Mouse (Mus musculus) heart, embryonic 14.5 days (tissue): ENCODE data around the gene Cxcl2. TPM values are rescaled to one million over a fixed set of nuclear protein-coding genes. Genes with fewer than 3 reads are reported as not detected.

ENCODE experiments used
- ATAC-seq: fragments of 200-750 bp; cut with Nextera tagmentation; 2 replicates; pipeline ENCODE4 v1.8.0; 2017; ENCODE audit warnings: low read depth, moderate TSS enrichment; ENCODE audit not compliant: insufficient number of reproducible peaks, insufficient read depth, low FRiP score
- H3K27ac ChIP-seq, 2 experiments: fragments of 200-500 bp in 1 of 2; fragments of 300-500 bp in 1 of 2; sonication (generic) in 1 of 2; replicated peaks in 1 of 2; 2 replicates each; pipeline ENCODE4 v1.5.1; 2012 to 2014; ENCODE audit warnings: low read depth in 2 of 2, low read length in 2 of 2, control low read depth in 1 of 2, mild to moderate bottlenecking in 1 of 2, mixed read lengths in 1 of 2; ENCODE audit not compliant: control insufficient read depth in 1 of 2, insufficient read depth in 1 of 2
- H3K27me3 ChIP-seq: fragments of 300-500 bp; sonication (generic); 2 replicates; pipeline ENCODE4 v1.6.1; 2014; ENCODE audit warnings: mild to moderate bottlenecking, low read length, control low read depth; ENCODE audit not compliant: control insufficient read depth, insufficient read depth
- H3K36me3 ChIP-seq: fragments of 300-500 bp; sonication (generic); 2 replicates; pipeline ENCODE4 v1.6.1; 2014; ENCODE audit warnings: mild to moderate bottlenecking, control low read depth, low read length, mixed read lengths; ENCODE audit not compliant: control insufficient read depth, insufficient read depth
- H3K4me1 ChIP-seq, 2 experiments: fragments of 200-500 bp in 1 of 2; fragments of 300-500 bp in 1 of 2; sonication (generic) in 1 of 2; 2 replicates each; pipeline ENCODE4 v1.6.1; 2012 to 2014; ENCODE audit warnings: low read length in 2 of 2, control low read depth in 1 of 2, mixed read lengths in 1 of 2; ENCODE audit not compliant: control insufficient read depth in 2 of 2, insufficient read depth in 2 of 2
- H3K4me2 ChIP-seq: fragments of 300-500 bp; sonication (generic); 2 replicates; pipeline ENCODE4 v1.6.1; 2014; ENCODE audit warnings: mild to moderate bottlenecking, low read length
- H3K4me3 ChIP-seq, 2 experiments: fragments of 200-500 bp in 1 of 2; fragments of 300-500 bp in 1 of 2; sonication (generic) in 1 of 2; 2 replicates each; pipeline ENCODE4 v1.5.1; 2012 to 2014; ENCODE audit warnings: low read length in 2 of 2, mild to moderate bottlenecking in 2 of 2, control low read depth in 1 of 2, low read depth in 1 of 2, moderate library complexity in 1 of 2; ENCODE audit not compliant: control insufficient read depth in 1 of 2, insufficient read depth in 1 of 2
- H3K9ac ChIP-seq: fragments of 300-500 bp; sonication (generic); 2 replicates; pipeline ENCODE4 v1.6.1; 2014; ENCODE audit warnings: mild to moderate bottlenecking, low read length
- H3K9me3 ChIP-seq: fragments of 300-500 bp; sonication (generic); 2 replicates; pipeline ENCODE4 v1.6.1; 2016; ENCODE audit warnings: low read length, control low read depth; ENCODE audit not compliant: control insufficient read depth
- WGBS: fragments of 180-500 bp; shearing (Covaris S2); extraction: QIAGEN DNeasy Blood & Tissue Kit; methylation state at CpG from one replicate; pipeline ENCODE4 v1.1.7; 2014; 5-methylcytosine and 5-hydroxymethylcytosine counted together
- polyA plus RNA-seq: library from polyadenylated mRNA; unstranded; fragments of >200 nt; fragmentation: Nextera tagmentation; extraction: Ambion mirVana; gene quantifications from 2 replicates; pipeline ENCODE4 v1.2.1, GENCODE M21; 2014

Cxcl2 gene
- polyA plus RNA-seq, 1 experiment from 2014 or later, result 0.20 TPM

- Histone ChIP-seq H3K36me3 (no peaks in the 10 kb centered on the region), H3K9ac (no peak overlapping the region), H3K4me1 (peaks cover 0 to 8% of the 10 kb centered on the region in 2 experiments; a peak in 3 of 4 replicates), H3K4me2 (no peak overlapping the region), H3K27ac (no peak overlapping the region), H3K4me3 (no peak overlapping the region), H3K9me3 (no peaks in the 10 kb centered on the region), H3K27me3 (no peaks in the 10 kb centered on the region)
- no peak for ATAC-seq
- WGBS, result 72% methylated on average over 7 of the region's 7 CpGs
These were observed 31.3 kb upstream of the Cxcl2 start for GRCm38 (mm10) chr5:90872377-90872776.

- ATAC-seq, result no peak
- peak overlapping the region; percentile 44 to 53; a peak in 2 of 4 replicates for H3K27ac ChIP-seq
These were observed 27.6 kb upstream of the Cxcl2 start for GRCm38 (mm10) chr5:90876045-90876444.

GRCm38 (mm10) chr5:90876471-90877172 is 27.0 kb upstream of the Cxcl2 start:
- no peaks in the 10 kb centered on the region for H3K9me3 ChIP-seq
- no peaks in the 10 kb centered on the region for H3K36me3 ChIP-seq
- no peak for ATAC-seq
- H3K27me3 ChIP-seq, result no peaks in the 10 kb centered on the region
- 65% methylated on average over 8 of the region's 8 CpGs for WGBS
- H3K4me1 ChIP-seq, result peaks cover 0 to 8% of the 10 kb centered on the region in 2 experiments; a peak in 3 of 4 replicates
- no peak overlapping the region for H3K4me2 ChIP-seq
- no peak overlapping the region for H3K9ac ChIP-seq
- H3K4me3 ChIP-seq, result no peak overlapping the region
- no peak overlapping the region; a peak in 2 of 4 replicates for H3K27ac ChIP-seq

More at GRCm38 (mm10) chr5:90876045-90876444, 27.6 kb upstream of the Cxcl2 start:
- H3K36me3 ChIP-seq, result no peaks in the 10 kb centered on the region
- H3K9me3 ChIP-seq, result no peaks in the 10 kb centered on the region
- H3K4me2 ChIP-seq, result no peak overlapping the region
- H3K4me1 ChIP-seq, result peaks cover 0 to 8% of the 10 kb centered on the region in 2 experiments; a peak in 3 of 4 replicates
- no peak overlapping the region for H3K4me3 ChIP-seq
- 19% methylated on average over 4 of the region's 4 CpGs for whole genome bisulfite sequencing
- H3K9ac ChIP-seq, result no peak overlapping the region
- H3K27me3 ChIP-seq, result no peaks in the 10 kb centered on the region

- no peak overlapping the region for H3K27ac ChIP-seq
- peaks cover 0 to 8% of the 10 kb centered on the region in 2 experiments; a peak in 3 of 4 replicates for H3K4me1 ChIP-seq
- no peaks in the 10 kb centered on the region for H3K27me3 ChIP-seq
- H3K4me2 ChIP-seq, result no peak overlapping the region
- H3K4me3 ChIP-seq, result no peak overlapping the region
- no peaks in the 10 kb centered on the region for H3K9me3 ChIP-seq
- ATAC-seq, result no peak
- H3K9ac ChIP-seq, result no peak overlapping the region
- no peaks in the 10 kb centered on the region for H3K36me3 ChIP-seq
These were observed 26.5 kb upstream of the Cxcl2 start for GRCm38 (mm10) chr5:90877173-90877512.

- Histone ChIP-seq H3K9ac (no peak overlapping the region), H3K4me3 (no peak overlapping the region), H3K4me2 (no peak overlapping the region), H3K9me3 (no peaks in the 10 kb centered on the region), H3K36me3 (no peaks in the 10 kb centered on the region), H3K27me3 (no peaks in the 10 kb centered on the region), H3K4me1 (peaks cover 0 to 10% of the 10 kb centered on the region in 2 experiments; a peak in 3 of 4 replicates), H3K27ac (no peak overlapping the region)
- WGBS, result 63% methylated on average over 3 of the region's 3 CpGs
- no peak for ATAC-seq
These were observed 24.2 kb upstream of the Cxcl2 start for GRCm38 (mm10) chr5:90879307-90880014.

- Histone ChIP-seq H3K9ac (no peak overlapping the region), H3K27me3 (no peaks in the 10 kb centered on the region), H3K9me3 (no peaks in the 10 kb centered on the region), H3K27ac (no peak overlapping the region), H3K4me1 (peaks cover 0 to 18% of the 10 kb centered on the region in 2 experiments; a peak in 3 of 4 replicates), H3K4me3 (no peak overlapping the region), H3K4me2 (no peak overlapping the region), H3K36me3 (no peaks in the 10 kb centered on the region)
- whole genome bisulfite sequencing, result 86% methylated on average over 7 of the region's 7 CpGs
- no peak for ATAC-seq
These were observed 23.3 kb upstream of the Cxcl2 start for GRCm38 (mm10) chr5:90880335-90880850.

- no peak overlapping the region for H3K4me3 ChIP-seq
- 79% methylated on average over 4 of the region's 4 CpGs for WGBS
- ATAC-seq, result no peak
- H3K4me2 ChIP-seq, result no peak overlapping the region
- no peaks in the 10 kb centered on the region for H3K36me3 ChIP-seq
- no peak overlapping the region for H3K9ac ChIP-seq
- no peak overlapping the region for H3K27ac ChIP-seq
- no peaks in the 10 kb centered on the region for H3K27me3 ChIP-seq
- H3K9me3 ChIP-seq, result no peaks in the 10 kb centered on the region
- peaks cover 0 to 14% of the 10 kb centered on the region in 2 experiments; a peak in 2 of 4 replicates for H3K4me1 ChIP-seq
These were observed 22.6 kb upstream of the Cxcl2 start for GRCm38 (mm10) chr5:90881021-90881420.
